Mouse (Mus musculus) megakaryocyte-erythroid progenitor cell, adult 5-6 weeks (primary cell): ENCODE results near the gene Snx11. TPM values are rescaled to one million over a fixed set of nuclear protein-coding genes. Genes with fewer than 3 reads are reported as not detected.
"Not testable (repeated sequence)": the region's sequence is repeated elsewhere in the genome, so short reads cannot be mapped to it uniquely, and the experiment has no call there.

ENCODE experiments used
- ATAC-seq: replicated peaks from 2 replicates; pipeline ENCODE4 v1.8.0; 2016; ENCODE audit warnings: mild to moderate bottlenecking, inconsistent platforms; ENCODE audit not compliant: severe bottlenecking, poor library complexity, low FRiP score, low TSS enrichment
- total RNA-seq, 2 experiments: library from RNA; stranded (forward) in 1 of 2; stranded (reverse) in 1 of 2; fragments of 200-1000, 215-1000 nt in 1 of 2; fragments of >200 nt in 1 of 2; fragmentation: Nextera tagmentation in 1 of 2; gene quantifications; 2 replicates each; pipeline ENCODE4 v1.2.3; 2014 to 2017

Gene Snx11
- total RNA-seq (2014; fragmentation: Nextera tagmentation) (13.4 and 26.0 TPM in 2 replicates), total RNA-seq (2017) (7.4 and 9.7 TPM in 2 replicates)

DNA sequence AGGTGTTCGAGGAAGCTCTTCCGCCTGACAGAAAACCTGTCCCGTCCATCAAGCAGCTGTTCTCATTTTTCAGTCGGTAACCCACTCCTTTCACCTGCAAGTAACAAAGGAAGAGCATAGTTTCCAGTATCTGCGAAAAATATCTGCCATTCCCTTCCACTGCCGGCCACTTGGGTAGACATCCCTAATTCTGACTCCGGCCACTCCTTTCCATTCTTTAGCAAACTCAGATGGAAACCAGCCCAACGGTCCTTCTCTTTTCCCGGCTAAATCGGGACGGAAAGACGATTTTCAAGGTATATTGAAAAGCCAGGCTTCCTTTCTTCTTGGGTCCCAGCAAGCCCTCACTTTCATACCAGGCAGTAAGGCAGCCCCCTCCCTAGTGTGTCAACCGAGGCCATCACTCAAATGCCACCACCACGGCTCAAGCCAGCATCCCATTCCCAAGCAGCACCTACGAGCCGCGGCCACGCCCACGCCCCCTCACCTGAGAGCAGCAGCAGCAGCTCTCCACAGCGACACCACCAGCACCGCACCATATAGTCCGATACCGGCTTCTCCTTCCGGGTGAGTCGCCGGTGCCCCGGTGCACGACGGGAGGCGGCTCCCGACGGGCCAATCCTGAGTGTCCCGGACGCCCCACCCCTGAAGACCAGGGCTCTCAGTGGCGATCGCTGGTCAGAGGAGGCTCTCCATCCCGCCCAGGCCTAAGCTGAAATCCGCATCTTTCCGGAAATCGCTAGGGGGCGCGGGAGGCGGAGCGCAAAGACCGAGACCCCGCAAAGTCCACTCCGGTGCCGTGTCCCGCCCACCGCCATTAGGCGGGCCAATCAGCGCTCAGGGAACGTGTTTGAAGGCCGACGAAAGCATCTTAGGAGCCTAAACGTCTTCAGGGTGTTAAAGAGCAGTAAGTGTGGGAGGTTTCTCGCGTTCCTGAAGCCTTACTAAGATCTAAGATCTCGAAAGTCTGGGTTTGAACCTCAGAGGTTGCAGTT lies at the start of gene Snx11:
Gene Snx11, minus strand, starts transcription at position 592 of the 995 bp plus-strand sequence.
- ATAC-seq = peak; percentile 99

DNA sequence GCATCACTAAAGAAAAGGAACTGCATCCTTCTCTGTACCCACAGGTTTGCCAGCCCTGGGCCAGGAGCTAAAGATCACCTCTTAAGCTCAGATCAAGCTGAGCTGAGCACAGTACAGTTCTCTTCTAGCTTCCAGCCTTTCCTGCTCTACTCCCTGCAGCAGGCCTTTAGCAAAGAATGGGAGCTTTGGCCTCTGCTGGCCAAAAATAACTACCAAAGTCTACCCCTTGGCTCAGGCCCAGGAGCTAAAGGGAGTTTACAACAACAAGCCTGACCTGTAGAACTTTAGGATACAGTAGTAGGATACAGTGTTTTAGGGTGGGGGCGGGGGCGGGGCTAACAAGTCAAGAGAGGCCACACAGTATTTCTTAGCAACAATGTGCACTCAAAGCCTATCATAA lies 49.1 kb upstream of the Snx11 start:
- no peak for ATAC-seq

DNA sequence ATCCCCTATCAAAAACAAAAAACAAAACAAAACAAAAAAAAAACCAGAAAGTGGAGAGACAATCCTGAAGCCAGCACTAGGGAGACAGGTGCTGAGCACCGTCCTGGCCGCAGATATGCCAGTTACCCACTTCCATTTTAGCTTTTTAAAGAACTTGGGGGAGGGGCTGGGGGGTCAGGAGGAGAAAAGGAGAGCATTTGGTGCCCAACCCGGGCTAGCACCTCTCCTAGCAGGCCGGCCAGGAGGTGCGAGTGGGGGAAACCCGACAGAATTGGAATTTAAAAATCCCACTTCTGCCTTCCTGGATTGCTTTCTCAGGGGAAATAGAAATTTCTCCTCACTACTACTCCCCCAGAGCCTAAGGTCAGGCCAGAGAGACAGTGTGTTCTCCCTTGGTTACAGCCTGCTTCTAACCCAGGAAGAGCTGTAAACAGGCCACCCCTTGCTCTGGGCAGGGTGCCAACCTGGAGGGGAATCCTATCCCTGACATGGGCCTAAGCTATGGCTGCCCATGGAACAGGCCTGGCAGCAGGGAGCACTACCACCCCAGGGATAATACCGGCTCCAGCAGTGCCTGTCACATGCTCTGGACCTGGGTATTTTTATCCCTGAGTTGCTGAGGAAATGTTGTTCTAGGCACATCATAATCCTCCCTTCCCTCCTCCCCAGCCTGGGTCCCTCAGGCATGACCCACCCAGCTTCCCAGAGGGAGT lies 47.6 kb upstream of the Snx11 start:
- ATAC-seq = no peak

DNA sequence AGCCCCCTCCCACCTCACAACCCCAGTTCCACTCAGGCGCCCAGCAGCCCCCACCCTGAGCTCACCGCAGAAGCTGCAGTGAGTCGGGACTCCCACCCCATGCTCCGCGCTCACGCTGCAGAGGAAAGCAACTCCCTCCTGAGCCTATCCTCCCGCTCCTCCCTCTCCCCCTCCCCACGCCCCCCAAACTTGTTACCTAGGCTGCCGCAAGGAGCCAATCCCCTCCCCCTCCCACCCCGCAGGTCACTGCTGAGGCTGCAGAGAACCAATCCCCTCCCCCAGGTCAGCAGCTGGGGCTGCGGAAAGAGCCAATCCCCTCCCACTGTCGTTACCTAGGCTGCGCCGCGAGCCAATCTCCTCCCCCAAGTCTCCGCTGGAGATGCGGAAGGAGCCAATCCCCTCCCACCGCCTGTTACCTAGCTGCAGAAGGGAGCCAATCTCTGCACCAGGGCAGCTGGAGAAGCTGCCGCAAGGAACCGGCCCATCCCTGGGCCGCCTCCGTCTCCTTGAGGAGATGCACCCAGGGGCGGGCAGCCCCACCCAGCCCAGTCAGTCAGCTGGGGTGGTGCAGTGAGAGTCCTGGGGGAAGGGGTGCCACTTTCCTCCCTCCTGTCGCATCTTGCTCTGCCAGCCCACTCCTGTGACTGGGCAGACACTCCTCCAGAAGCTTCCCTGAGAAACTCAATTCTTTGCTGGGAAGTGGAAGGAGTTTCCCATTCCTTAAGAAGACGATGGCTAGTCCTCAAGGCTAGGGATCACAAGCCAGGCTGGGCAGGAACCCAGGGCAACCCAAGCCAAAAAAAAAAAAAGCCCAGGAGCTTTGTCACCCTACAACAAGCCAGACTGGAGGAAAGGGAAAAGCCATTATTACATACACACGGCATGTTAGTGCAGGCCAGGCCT lies 46.8 kb upstream of the Snx11 start:
- ATAC-seq = peak; percentile 97

DNA sequence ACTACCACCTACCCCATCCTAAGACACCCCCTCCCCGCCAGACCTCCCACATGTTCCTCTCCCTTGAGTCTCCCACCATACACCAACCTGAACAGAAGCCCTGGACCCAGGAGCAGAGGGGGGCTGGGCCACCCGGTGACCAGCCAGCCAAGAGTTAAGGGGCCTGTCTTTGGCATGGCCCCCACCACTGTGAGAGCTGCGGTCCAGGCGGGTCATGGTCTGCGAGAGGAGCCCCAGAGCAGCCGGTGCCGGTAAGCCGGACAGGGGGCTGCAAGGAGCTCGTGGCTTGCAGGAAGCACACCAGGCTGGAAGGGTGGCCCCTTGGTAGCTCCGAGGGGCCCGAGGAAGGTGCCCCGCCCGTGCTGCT lies 46.1 kb upstream of the Snx11 start:
- ATAC-seq = no peak

DNA sequence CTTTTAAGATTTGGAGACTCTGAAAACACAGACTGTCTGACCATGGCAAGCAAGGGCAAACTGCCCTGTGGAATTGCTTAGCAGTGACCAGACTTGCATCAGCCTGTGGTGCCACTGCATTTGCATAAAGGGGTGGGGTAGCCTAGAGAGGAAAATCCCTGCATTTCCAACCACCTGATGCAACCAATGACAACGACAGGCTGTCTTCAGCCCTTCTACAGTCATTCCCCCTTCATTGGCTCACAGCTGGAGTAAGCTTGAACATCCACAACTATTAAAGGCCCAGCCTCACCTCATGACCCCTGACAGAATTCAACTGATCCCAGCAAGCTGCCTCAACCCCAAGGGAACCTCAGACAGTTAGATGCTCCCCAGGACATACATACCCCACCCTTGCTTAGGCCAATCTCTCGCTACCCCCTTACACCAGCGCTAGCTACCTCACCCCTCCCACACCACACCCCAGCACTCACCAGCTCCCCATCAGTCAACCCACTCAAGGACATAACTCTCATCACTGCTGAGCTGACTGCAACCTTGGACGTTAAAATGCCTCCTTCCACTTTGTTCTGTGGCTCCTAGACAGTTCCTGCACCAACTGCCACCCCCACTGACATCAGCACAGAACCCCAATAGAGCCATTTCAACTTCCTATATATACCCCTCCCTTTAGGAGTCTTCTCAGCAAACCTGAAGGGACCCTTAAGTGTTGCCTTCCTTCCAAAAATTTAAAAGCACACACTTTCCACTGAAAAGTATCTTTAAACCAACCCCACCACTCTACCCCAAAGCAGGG lies 45.5 kb upstream of the Snx11 start:
- ATAC-seq = no peak

DNA sequence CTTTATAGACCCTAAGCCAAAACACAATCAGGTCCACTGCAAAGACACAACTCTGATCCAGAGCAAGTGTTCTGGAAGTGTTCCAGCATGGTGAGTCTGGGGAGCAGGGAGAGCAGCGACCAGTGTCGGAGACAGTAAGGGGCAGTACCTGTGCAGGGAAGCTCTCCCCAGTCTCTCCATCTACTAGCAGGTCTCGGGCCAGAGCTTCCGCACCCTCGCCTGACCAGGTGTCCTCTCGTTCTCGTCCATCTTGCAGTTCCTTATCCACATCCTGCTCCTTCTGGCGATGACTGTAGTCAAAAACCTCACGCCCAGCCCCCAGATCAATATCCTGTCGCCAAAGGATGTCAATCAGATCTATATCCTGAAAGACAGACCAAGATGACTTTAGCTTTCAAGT lies 44.6 kb upstream of the Snx11 start:
- no peak for ATAC-seq

DNA sequence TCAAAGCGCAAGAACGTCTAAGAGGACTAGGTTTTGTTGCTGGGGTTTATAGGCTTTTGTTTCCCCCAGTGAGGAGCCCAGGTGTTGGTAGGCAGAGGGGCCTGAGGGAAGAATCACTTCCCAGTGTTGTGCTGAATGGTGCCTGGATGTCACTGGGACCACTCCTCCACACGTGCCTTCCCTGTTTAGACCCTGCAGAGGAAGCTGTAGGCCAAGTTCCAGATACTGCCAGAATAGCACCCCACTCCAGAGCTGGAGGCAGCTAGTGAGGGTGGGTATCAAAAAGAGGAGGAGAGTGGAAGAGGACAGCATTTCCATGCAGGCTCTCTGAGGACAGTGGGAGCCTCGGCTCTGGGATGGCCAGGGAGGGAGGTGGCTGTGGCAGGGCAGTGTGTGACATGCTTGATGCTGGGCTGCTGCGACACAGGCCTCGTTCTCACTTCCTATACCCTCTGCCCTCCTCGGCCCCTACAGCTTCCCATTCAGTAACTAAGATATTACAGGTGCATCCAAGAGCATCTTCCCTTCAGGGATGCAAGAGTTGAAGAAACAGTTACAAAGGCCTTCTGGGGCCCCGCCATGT lies 40.9 kb upstream of the Snx11 start:
- no peak for ATAC-seq

DNA sequence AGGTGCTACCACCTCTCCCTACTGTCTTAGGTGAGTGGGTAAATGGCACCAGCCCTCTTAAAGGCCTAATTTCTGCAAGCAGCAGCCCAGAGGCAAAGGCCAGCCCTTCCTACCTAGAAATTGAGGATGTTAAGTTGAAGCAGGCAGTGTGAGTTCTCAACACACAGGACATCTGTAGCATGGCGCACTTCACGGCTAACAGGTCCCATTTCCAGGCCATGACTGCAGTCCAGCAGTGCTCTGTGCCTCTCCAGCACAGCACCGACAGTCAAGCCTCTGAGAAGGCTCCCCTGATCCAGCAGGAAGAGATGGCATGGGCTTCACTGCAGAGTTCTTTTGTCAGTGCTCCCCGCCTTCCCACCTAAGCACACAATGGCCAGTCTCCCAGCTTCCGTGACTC lies 39.6 kb upstream of the Snx11 start:
- ATAC-seq = no peak

DNA sequence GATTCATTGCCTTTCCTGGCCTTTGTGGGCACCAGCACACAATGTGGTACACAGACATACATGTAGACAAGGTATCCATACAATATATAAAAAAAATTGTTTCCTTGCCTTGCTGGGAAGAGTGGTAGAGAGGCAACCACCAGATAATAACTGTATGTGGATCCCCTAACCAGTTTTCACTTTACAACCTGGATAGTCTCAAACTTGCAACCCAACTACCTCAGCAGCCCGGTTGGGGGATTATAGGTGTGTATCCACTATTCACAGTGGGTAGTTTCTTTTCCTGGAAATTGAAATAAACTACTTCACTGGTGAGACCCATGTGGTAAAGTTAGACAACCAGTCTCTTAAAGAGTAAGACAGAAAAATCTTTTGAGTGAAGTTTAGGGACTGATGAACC lies 39.1 kb upstream of the Snx11 start:
- ATAC-seq = no peak

DNA sequence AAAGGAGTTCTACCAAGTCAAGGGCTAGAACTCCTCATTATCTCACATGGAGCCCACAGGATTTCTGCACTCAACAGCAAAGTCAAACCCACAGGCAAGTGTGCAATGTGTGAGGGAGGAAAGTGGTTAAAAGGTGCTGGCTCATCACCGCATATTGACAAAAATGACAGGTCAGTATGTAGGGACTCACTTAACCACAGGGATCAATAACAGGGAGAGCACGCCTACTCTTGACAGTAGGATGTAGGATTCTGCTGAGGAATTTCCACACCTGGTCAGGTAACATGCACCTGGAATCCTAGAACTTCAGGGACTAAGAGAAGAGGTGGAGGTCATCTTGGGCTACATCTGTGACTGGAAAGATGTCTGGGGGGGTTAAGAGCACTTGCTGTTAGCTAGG lies 38.5 kb upstream of the Snx11 start:
- ATAC-seq = no peak

DNA sequence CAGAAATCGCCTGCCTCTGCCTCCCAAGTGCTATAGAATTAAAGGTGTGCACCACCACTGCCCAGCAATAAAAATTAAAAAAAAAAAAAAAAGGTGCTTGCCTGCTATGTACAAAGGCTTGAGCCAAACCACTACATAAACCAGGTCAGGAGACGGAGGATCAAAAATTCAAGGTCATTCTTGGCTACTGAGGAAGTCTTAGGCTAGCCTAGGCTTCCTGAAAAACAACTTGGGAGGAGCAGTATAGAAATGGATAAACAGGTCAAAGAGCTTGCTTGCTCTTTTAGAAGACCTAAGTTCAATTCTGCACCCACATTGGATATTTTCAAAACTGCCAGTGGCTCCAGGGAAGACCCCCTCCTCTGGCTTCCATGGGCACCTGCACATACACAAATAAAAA lies 37.1 kb upstream of the Snx11 start:
- ATAC-seq = no peak

DNA sequence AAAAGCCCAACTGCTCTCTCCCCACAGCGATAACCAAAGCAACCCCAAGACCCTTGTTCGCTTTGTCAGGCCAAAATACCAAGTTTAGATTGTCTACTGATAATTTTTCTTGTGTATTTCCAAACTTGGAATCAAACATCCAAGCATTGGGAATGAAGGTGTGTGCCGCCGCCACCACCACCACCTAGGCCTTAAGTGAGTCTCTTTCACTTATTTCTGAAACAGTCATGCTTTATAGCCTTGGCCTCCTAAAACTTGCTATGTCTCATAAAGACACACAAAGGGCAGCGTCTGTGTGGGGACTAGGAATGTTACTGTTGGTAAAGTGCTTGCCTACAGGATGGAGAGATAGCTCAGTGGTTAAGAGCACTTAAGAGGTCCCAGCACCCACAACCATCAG lies 36.6 kb upstream of the Snx11 start:
- no peak for ATAC-seq

DNA sequence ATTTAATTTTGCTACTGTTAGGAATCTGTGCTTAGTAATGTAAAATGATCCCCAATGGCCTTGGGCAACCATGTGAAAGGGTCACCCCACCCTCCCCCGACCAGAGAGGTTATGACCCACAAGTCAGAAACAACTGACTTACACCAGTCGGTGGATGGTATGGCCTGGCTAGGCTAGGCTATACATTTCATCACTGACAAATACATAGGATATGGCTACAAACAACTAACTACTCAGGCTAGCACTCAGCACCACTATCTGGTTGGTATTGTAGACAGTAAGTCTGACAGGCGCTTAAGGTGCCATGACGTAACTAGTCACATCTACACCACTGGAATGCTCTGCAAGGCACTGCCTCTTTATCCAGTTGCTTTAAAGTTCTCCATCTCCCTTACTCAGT lies 36.1 kb upstream of the Snx11 start:
- ATAC-seq = no peak

DNA sequence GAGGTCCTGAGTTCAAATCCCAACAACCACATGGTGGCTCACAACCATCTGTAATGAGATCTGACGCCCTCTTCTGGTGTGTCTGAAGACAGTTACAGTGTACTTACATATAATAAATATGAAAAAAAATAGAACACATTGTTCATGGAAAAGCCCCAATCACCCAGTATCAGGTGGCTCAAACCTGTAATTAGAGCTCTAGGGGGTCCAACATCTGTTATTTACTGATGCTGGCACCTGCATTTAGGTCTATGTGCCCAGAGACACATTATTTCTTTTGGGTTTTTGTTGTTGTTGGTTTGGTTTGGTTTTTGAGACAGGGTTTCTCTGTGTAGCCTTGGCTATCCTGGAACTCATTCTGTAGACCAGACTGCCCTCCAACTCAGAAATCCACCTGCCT lies 33.8 kb upstream of the Snx11 start:
- not testable (repeated sequence) for ATAC-seq

DNA sequence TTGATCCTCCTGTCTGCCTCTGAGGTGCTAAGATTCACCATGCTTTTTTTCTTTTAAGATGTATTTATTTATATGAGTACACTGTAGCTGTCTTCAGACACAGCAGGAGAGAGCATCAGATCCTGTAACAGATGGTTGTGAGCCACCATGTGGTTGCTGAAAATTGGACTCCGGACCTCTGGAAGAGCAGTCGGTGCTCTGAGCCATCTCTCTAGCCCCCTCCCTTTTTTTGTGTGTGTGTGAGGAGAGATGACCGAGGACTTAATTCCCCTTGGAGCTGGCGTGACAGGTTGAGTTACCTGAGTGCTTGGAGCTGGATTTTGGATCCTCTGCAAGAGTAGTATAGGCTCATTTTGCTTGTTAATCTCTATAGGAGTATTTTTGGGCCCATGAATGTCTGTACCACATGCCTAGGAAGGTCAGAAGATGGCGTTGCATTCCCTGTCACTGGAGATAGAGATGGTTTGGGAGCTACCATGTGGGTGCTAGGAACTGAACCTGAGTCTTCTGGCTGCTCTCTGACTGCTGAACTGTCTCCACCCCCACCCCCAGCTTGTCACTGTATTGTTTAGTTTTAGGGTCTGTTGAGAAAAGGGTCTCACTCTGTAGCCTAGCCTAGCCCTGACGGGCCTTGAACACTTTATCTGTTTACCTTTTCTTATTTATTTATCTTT lies 32.3 kb upstream of the Snx11 start:
- no peak for ATAC-seq

DNA sequence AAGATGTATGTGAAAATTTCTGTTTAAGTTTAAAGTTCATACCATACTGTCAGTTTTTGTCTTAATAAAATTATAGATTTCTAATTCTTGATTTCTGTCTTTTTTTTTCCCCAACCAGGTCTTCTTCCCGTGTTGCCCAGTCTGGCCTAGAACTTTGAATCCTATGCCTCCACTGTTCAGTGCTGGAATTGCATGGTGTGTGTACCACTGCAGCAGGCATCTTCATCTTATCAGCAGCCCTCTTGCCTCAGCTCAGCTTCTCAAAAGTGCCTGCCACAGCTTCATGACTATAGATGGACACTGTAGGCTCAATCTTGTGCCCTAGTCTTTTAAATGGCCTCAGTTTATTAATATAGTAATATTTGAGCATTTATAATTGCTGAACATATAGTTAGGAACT lies 30.7 kb upstream of the Snx11 start:
- peak; percentile 87 for ATAC-seq

DNA sequence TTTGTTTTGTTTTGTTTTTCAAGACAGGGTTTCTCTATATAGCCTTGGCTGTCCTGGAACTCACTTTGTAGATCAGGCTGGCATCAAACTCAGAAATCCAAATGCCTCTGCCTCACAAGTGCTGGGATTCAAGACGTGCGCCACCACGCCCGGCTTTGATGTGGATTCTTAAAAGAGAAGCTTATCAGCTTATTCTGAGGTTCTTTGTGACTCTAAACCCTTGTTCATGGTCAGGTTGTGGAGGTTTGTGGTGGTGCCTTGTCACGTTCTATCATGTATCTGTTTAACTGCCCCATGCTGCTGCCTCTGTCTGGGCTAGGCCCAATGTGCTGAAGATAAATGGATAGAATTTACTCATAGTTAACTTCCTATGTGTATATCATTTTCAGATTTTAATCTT lies 28.2 kb upstream of the Snx11 start:
- ATAC-seq = no peak
